ENCODE assay signal across 9 mouse cellular contexts in the genomic region with DNA sequence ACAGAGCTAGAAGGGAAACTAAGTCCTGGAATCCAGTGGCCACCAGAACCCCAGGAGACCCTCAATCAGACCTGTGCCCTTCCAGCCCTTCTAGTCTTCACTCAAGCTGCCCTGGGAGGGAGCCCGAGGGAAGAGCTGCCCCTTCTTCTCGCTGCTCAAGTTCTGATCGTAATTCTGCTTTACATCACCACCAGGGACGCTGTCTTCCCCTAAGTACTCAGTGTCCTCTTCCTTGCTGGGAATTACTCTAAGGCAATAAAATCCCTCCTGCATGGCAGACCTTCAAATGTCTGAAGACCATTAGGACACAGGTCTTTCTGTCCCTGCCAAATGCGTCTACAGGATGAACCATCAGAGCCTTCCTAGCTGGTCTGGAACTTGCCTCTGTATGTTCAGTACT. TPM values are rescaled to one million over a fixed set of nuclear protein-coding genes. Genes with fewer than 3 reads are reported as not detected.
DNase-seq lines count a peak whose midpoint lies in the region; ATAC-seq lines count a peak whose summit lies in the region.
"Had no signal": no experiment of that assay in that cellular context is flagged by ENCODE, and none has a peak within 500 bp of the region (broad histone marks: within the 10 kb centered on the region; RNA-seq: fewer than 3 reads in every experiment).

No protein-coding gene starts in this region.

- ATAC-seq in kidney, embryonic 16.5 days (ENCODE audit: low FRiP score, low TSS enrichment) = no peak
- no peak for ATAC-seq in embryonic facial prominence, embryonic 13.5 days (ENCODE audit: insufficient number of reproducible peaks, insufficient read depth, low FRiP score, low TSS enrichment, low read depth)
- ATAC-seq in neural tube, embryonic 11.5 days (ENCODE audit: insufficient read depth, low FRiP score, low TSS enrichment) = no peak

- no peaks in the 10 kb centered on the region for H3K36me3 ChIP-seq in kidney, embryonic 16.5 days (ENCODE audit: insufficient read depth, low read length)
- H3K36me3 ChIP-seq in embryonic facial prominence, embryonic 13.5 days = no peaks in the 10 kb centered on the region
- H3K36me3 ChIP-seq in neural tube, embryonic 11.5 days (ENCODE audit: control insufficient read depth, insufficient read depth, low read length) = no peaks in the 10 kb centered on the region
- H3K36me3 ChIP-seq: limb, embryonic 15.5 days had no signal

- H3K4me2 ChIP-seq in kidney, embryonic 16.5 days (replicated peaks; ENCODE audit: low read depth, low read length) = no peak overlapping the region
- no peak overlapping the region for H3K4me2 ChIP-seq in embryonic facial prominence, embryonic 13.5 days
- H3K4me2 ChIP-seq in neural tube, embryonic 11.5 days (ENCODE audit: low read depth) = no peak overlapping the region
- H3K4me2 ChIP-seq: limb, embryonic 15.5 days had no signal

- peaks cover 28% of the 10 kb centered on the region for H3K4me1 ChIP-seq in kidney, embryonic 16.5 days (ENCODE audit: insufficient read depth, low read length)
- peaks cover 15% of the 10 kb centered on the region for H3K4me1 ChIP-seq in embryonic facial prominence, embryonic 13.5 days
- peaks cover 12% of the 10 kb centered on the region; the same call in 1 of the 2 replicates for H3K4me1 ChIP-seq in neural tube, embryonic 11.5 days (ENCODE audit: control insufficient read depth, insufficient read depth, low read length)

- H3K27ac ChIP-seq in kidney, embryonic 16.5 days (ENCODE audit: low read length) = no peak overlapping the region
- no peak overlapping the region for H3K27ac ChIP-seq in embryonic facial prominence, embryonic 13.5 days
- H3K27ac ChIP-seq in neural tube, embryonic 11.5 days (ENCODE audit: low read depth, low read length) = no peak overlapping the region
- H3K27ac ChIP-seq: limb, embryonic 15.5 days had no signal

- H3K4me3 ChIP-seq in kidney, embryonic 16.5 days (ENCODE audit: low read length) = no peak overlapping the region
- H3K4me3 ChIP-seq in embryonic facial prominence, embryonic 13.5 days = no peak overlapping the region
- no peak overlapping the region for H3K4me3 ChIP-seq in neural tube, embryonic 11.5 days (ENCODE audit: low read depth, low read length)
- H3K4me3 ChIP-seq: limb, embryonic 15.5 days had no signal

- 3% methylated on average over 5 of the region's 5 CpGs for WGBS in kidney, embryonic 16.5 days
- 16% methylated on average over 5 of the region's 5 CpGs for WGBS in embryonic facial prominence, embryonic 13.5 days
- WGBS in neural tube, embryonic 11.5 days = 4% methylated on average over 5 of the region's 5 CpGs

- H3K9me3 ChIP-seq in kidney, embryonic 16.5 days (ENCODE audit: low read length) = no peaks in the 10 kb centered on the region
- H3K9me3 ChIP-seq in embryonic facial prominence, embryonic 13.5 days = no peaks in the 10 kb centered on the region
- H3K9me3 ChIP-seq in neural tube, embryonic 11.5 days (ENCODE audit: control insufficient read depth, low read length) = no peaks in the 10 kb centered on the region
- H3K9me3 ChIP-seq: limb, embryonic 15.5 days had no signal

- H3K9ac ChIP-seq in kidney, embryonic 16.5 days (replicated peaks; ENCODE audit: low read length) = no peak overlapping the region
- peak overlapping the region; percentile 32; the same call in 1 of the 2 replicates for H3K9ac ChIP-seq in embryonic facial prominence, embryonic 13.5 days
- H3K9ac ChIP-seq in neural tube, embryonic 11.5 days (ENCODE audit: low read length) = no peak overlapping the region
- H3K9ac ChIP-seq: limb, embryonic 15.5 days had no signal

- DNase-seq in kidney, postnatal 4 days = peak; percentile 19 to 37
- peak; percentile 50 for DNase-seq in R1 (ENCODE audit: low read depth, low spot score)
- peak; percentile 43 for DNase-seq in neural tube, embryonic 11.5 days (ENCODE audit: low spot score)
- no peak for DNase-seq in layer of hippocampus, adult 8-10 months (ENCODE audit: low spot score in 2 of 2)
- no peak for DNase-seq in spleen, postnatal 4 days (ENCODE audit: low spot score in 2 of 2)
- DNase-seq in layer of hippocampus, postnatal 10 days (ENCODE audit: low spot score in 2 of 2) = no peak

- H3K27me3 ChIP-seq in kidney, embryonic 16.5 days (ENCODE audit: insufficient read depth, low read length) = peaks cover 21% of the 10 kb centered on the region
- H3K27me3 ChIP-seq in embryonic facial prominence, embryonic 13.5 days = peaks cover 27% of the 10 kb centered on the region
- H3K27me3 ChIP-seq in neural tube, embryonic 11.5 days (ENCODE audit: control insufficient read depth, insufficient read depth, low read length) = peaks cover 9% of the 10 kb centered on the region; the same call in 1 of the 2 replicates

RNA-seq across cellular contexts. Expression of a gene that starts 2.2 kb away (rescaled TPM):
- 8.8 and 9.3 TPM in 2 replicates for polyA plus RNA-seq in kidney, embryonic 16.5 days (2015; fragmentation: Nextera tagmentation; extraction: Ambion mirVana)
- polyA plus RNA-seq in embryonic facial prominence, embryonic 13.5 days (2015; fragmentation: Nextera tagmentation; extraction: Ambion mirVana) = 7.1 and 8.7 TPM in 2 replicates
- polyA plus RNA-seq in neural tube, embryonic 11.5 days (2014; fragmentation: Nextera tagmentation; extraction: Ambion mirVana) = 24.8 and 26.4 TPM in 2 replicates
- 10 to 100 TPM; 70.4 to 76.4 (median 72.7) TPM for total RNA-seq in layer of hippocampus, adult 8-10 months (2022)
- 10 to 100 TPM; 40.9 to 45.2 TPM for total RNA-seq in layer of hippocampus, postnatal 10 days (2021)

RNA-seq across cellular contexts. Expression of a gene that starts 2.5 kb away (rescaled TPM):
- polyA plus RNA-seq in kidney, embryonic 16.5 days (2015; fragmentation: Nextera tagmentation; extraction: Ambion mirVana) = 110 and 118 TPM in 2 replicates
- polyA plus RNA-seq in embryonic facial prominence, embryonic 13.5 days (2015; fragmentation: Nextera tagmentation; extraction: Ambion mirVana) = 107 and 113 TPM in 2 replicates
- 146 and 158 TPM in 2 replicates for polyA plus RNA-seq in neural tube, embryonic 11.5 days (2014; fragmentation: Nextera tagmentation; extraction: Ambion mirVana)
- 10 to 100 TPM; 60.6 to 73.4 (median 65.8) TPM for total RNA-seq in layer of hippocampus, adult 8-10 months (2022)
- total RNA-seq in layer of hippocampus, postnatal 10 days (2021) = 10 to 100 TPM; 52.3 to 52.6 TPM

Comparison
In these comparisons a context has a peak if more than half of its experiments do, and no peak if none do; other contexts are left out.
1. DNase-seq: peak in kidney, postnatal 4 days (2 of 2), R1 (single experiment) and neural tube, embryonic 11.5 days (single experiment); none in layer of hippocampus, adult 8-10 months (0 of 2), spleen, postnatal 4 days (0 of 2) and layer of hippocampus, postnatal 10 days (0 of 2).